Mouse (Mus musculus) c-Kit-positive CD71-positive TER-119-negative erythroid progenitor cells, embryonic 14.5 days (primary cell): ENCODE data around the gene Apoa5.
"Not testable (repeated sequence)": the region's sequence is repeated elsewhere in the genome, so short reads cannot be mapped to it uniquely, and the experiment has no call there.

ENCODE experiments used
- DNase-seq: peaks from one replicate; pipeline ENCODE4 v3.0.0-alpha.2; 2013; ENCODE audit warnings: low read depth

Apoa5 gene

GRCm38 (mm10) chr9:46261131-46261530 is 7.3 kb upstream of the Apoa5 start:
- no peak for DNase-seq

- DNase-seq, result no peak
These were observed 692 bp downstream of the Apoa5 start for GRCm38 (mm10) chr9:46269125-46269524.

GRCm38 (mm10) chr9:46270782-46271181 is 2.3 kb downstream of the Apoa5 start:
- DNase-seq, result no peak

DNA sequence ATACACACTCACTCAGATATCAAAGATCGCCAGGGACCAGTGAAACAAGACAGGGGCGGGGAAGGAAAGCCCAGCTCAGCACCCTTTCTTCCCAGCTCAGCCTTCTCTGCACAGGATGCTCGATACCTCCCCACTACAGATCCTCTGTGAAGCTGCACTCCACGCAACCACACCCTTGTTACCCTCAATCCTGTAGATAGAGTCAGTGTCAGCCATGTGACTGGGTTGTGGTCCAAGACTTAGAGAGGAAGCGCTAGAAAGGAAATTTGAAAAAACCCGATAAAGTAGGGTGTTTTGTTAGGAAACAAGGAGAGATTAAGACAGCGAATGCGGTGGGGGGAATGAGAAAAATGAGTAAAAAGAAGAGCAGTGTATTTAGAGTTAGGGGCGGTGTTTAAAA is 3.6 kb downstream of the Apoa5 start:
- no peak for DNase-seq

DNA sequence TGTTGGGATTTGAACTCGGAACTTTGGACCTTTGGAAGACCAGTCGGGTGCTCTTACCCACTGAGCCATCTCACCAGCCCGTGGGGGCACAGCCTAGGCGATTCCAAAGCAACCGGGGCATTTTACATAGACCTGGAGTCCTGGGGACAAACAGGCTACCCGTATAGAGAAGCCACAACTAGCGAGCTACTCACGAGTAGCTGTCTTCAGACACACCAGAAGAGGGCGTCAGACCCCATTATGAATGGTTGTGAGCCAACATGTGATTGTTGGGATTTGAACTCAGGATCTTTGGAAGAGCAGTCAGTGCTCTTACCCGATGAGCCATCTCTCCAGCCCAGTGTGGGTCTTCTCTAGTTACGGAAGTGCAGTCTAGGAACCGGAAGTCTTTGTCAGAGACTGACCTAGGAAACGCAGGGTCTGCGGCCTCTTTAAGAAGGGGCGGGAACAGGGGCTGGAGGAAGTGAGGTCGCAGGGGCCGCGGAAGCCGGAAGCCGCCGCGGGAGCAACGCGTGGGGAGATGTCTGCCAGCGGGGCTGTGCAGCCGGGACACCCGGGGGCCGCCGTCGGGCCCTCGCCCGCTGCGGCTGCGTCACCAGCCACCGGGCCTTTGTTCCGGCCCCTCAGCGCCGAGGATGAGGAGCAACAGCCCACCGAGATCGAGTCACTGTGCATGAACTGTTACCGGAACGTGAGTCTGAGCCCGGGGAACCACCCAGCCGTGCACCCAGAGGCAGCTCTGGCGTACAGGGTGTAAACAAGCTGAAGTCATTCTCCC is 4.4 kb downstream of the Apoa5 start, which contains the start of gene Zpr1:
Gene Zpr1, plus strand, starts transcription at position 388 of the 778 bp plus-strand sequence.
- peak; percentile 90 for DNase-seq

GRCm38 (mm10) chr9:46274494-46274893 is 6.1 kb downstream of the Apoa5 start:
- no peak for DNase-seq

DNA sequence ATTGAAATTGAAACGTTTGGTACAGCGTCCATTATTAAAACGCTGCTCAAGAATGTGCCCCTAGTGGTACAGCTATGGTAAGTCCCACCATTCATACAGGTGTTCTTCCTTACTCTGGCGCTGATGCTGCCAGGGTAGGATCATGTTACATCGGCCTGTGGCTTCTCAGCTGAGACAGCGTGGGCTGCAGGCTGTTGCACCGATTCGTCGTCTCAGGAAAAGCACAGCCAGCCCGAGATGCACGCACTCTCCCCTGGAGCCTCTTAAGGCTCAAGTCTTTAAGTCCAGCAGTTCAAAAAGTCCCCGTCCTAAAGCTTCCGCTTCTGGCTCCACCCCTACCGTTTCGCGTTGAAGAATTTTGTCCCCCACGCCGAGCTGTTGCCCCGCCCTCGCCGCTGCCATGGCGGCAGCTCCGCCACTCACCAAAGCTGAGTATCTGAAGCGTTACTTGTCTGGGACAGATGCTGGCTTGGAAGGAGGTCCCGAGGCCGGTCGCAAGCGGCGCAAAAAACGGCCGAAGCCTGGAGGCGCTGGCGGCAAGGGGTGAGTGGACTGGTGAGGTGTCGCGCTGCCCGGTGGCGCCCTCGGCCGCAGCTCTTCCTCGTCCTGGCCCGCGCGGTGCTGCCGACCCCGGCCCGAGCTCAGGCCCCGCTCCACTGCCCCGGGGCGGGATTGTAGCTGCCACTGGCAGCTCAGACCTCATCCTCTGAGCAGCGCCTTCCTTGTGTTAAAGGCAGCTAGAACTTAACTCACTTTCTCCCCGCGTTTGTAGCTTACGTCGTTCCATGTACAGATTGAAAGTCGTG is 14.4 kb downstream of the Apoa5 start, which contains the start of gene Bud13:
Gene Bud13, plus strand, starts transcription at position 378 of the 806 bp plus-strand sequence.
- DNase-seq, result peak; percentile 89

DNA sequence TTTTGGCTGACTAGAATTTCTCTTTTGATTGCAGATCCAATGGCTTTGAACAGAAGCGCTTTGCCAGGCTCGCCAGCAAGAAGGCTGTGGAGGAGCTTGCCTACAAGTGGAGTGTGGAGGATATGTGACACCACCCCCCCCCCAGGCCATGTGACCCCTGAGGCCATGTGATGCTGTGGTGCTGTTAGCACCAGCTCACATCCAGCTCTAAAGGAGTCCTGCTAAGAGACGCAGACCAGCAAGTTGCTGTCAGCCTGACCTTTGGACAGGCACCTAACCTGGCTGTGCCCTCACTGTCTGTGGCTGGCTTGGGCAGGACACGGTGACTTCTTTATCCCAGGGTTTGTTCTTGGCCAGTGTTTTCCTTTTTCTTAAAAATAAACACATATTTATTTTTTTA is 29.9 kb downstream of the Apoa5 start:
- DNase-seq, result no peak

- peak; percentile 36 for DNase-seq
These were observed 33.7 kb downstream of the Apoa5 start for GRCm38 (mm10) chr9:46302142-46302541.

- no peak for DNase-seq
These were observed 40.7 kb downstream of the Apoa5 start for GRCm38 (mm10) chr9:46309121-46309520.

GRCm38 (mm10) chr9:46314507-46314906 is 46.1 kb downstream of the Apoa5 start:
- peak; percentile 48 for DNase-seq

DNA sequence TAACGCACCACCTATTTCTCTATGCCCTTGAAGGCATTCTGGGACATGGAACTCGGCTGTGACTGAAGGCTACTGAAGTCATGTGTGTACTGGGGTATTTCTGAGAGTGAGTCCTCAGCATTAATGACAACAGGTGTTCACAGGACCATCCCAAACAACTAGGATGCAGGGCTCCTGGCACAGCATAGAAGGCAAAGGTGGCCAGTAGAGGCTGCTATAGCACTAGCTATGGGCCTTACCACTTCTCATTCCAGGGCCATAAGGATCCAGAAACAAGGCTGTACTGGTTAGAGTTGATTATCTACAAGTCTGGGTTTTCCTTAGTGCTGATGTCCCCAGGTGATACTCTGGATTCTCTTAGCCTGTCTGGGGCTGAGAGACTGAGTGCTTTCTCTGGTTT is 46.5 kb downstream of the Apoa5 start:
- DNase-seq, result no peak

GRCm38 (mm10) chr9:46315807-46316365 is 47.5 kb downstream of the Apoa5 start:
- DNase-seq, result no peak

GRCm38 (mm10) chr9:46316388-46316787 is 48.0 kb downstream of the Apoa5 start:
- DNase-seq, result no peak

DNA sequence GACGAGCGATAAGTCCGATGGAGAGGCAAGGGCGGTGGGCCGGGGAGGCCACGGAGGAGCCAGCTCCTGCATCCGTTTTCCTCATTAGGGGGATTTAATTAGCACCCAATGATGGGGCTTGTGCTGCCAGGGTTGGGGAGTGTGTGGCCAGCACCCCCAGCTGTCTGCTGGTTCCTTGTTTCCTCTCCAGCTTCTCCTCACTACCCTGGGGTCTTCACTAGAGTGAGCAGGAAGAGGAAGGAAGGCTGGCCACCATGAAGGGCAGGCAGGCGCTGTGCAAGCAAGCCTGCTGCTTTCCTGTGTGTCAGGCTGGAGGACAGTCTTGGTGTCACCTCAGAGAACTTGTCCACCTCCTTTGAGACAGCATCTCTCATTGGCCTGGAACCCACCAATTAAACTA is 48.5 kb downstream of the Apoa5 start:
- no peak for DNase-seq

GRCm38 (mm10) chr9:46317957-46318356 is 49.5 kb downstream of the Apoa5 start:
- no peak for DNase-seq

GRCm38 (mm10) chr9:46319886-46320285 is 51.5 kb downstream of the Apoa5 start, which contains the start of gene 4931429L15Rik:
TSS of gene 4931429L15Rik (minus strand) at chr9:46319986.
- not testable (repeated sequence) for DNase-seq

- no peak for DNase-seq
These were observed 52.0 kb downstream of the Apoa5 start for GRCm38 (mm10) chr9:46320461-46320860.
